Mouse (Mus musculus) liver, adult 2 months (tissue): ENCODE results near the gene Spata31d1d.

Experiments
- CTCF ChIP-seq: fragments of 200-500 bp; IDR thresholded peaks from 2 replicates; pipeline ENCODE4 v1.5.1; 2011; ENCODE audit warnings: low read depth, low read length, control low read depth
- POLR2A ChIP-seq: fragments of 200-500 bp; IDR thresholded peaks from 2 replicates; pipeline ENCODE4 v1.6.1; 2011; ENCODE audit warnings: low read length, control low read depth; ENCODE audit not compliant: insufficient read depth; ENCODE audit errors: extremely low read depth

- TF ChIP-seq CTCF (no peak), POLR2A (no peak)
Observed at GRCm38 (mm10) chr13:59689313-59689712, 42.2 kb downstream of the Spata31d1d start.
